Mouse (Mus musculus) CH12.LX (cell line): ENCODE results near the gene Dnaja1.

Source experiments
- CHD2 ChIP-seq: IDR thresholded peaks from 2 replicates; pipeline ENCODE4 v1.6.1; 2011; ENCODE audit warnings: low read length, improper control_type of control experiment
- CTCF ChIP-seq, 2 experiments: IDR thresholded peaks in 1 of 2; conservative IDR thresholded peaks in 1 of 2; 2 replicates each; pipeline ENCODE4 v1.5.1; 2011 to 2012; ENCODE audit warnings: low read depth in 2 of 2, low read length in 2 of 2, improper control_type of control experiment in 1 of 2, inconsistent platforms in 1 of 2, mild to moderate bottlenecking in 1 of 2, moderate library complexity in 1 of 2
- E2F4 ChIP-seq: IDR thresholded peaks from 2 replicates; pipeline ENCODE4 v1.6.1; 2011; ENCODE audit warnings: low read depth, low read length, improper control_type of control experiment; ENCODE audit not compliant: insufficient replicate concordance
- MYC ChIP-seq: IDR thresholded peaks from 2 replicates; pipeline ENCODE4 v1.6.1; 2011; ENCODE audit warnings: low read depth, mild to moderate bottlenecking, improper control_type of control experiment, low read length
- POLR2A ChIP-seq: IDR thresholded peaks from 2 replicates; pipeline ENCODE4 v1.6.1; 2011; ENCODE audit warnings: low read depth, mild to moderate bottlenecking, improper control_type of control experiment, low read length
- TBP ChIP-seq: conservative IDR thresholded peaks from 2 replicates; pipeline ENCODE4 v1.6.1; 2011; ENCODE audit warnings: low read depth, low read length, improper control_type of control experiment
- ZC3H11A ChIP-seq: IDR thresholded peaks from 2 replicates; pipeline ENCODE4 v1.6.1; 2012; ENCODE audit warnings: low read depth, mild to moderate bottlenecking, inconsistent platforms, low read length, improper control_type of control experiment

GRCm38 (mm10) chr4:40785620-40786166, 63.7 kb downstream of the Dnaja1 start:
- TF ChIP-seq POLR2A (no peak), E2F4 (no peak), CTCF (conservative IDR thresholded peaks at IDR 0.05 in 1 of 2, IDR thresholded peaks at IDR 0.05 in 1 of 2; ENCODE audit: low read depth in 2 of 2, low read length in 2 of 2) (no peak), MYC (no peak), TBP (no peak), ZC3H11A (no peak), CHD2 (no peak)
